Mouse (Mus musculus) layer of hippocampus, postnatal 10 days (tissue): ENCODE measurements around the gene Atp8b4. TPM values are rescaled to one million over a fixed set of nuclear protein-coding genes. Genes with fewer than 3 reads are reported as not detected.
"Not testable (repeated sequence)": the region's sequence is repeated elsewhere in the genome, so short reads cannot be mapped to it uniquely, and the experiment has no call there.

Experiments used
- DNase-seq, 2 experiments: peaks; one replicate each; pipeline ENCODE4 v3.0.0; 2021; ENCODE audit warnings: low spot score in 2 of 2
- long read RNA-seq: library from polyadenylated mRNA; stranded (forward); transcript quantifications from one replicate; pipeline ENCODE4 v2.0.0, GENCODE M21; 2023
- total RNA-seq, 2 experiments: library from RNA; stranded (reverse); gene quantifications; 2 replicates each; pipeline ENCODE4 v1.2.3; 2021

Gene Atp8b4
- under 1 TPM in 1 of 2 experiments, not detected in 1; 0.21 TPM for total RNA-seq
- long read RNA-seq = 0 reads

DNA sequence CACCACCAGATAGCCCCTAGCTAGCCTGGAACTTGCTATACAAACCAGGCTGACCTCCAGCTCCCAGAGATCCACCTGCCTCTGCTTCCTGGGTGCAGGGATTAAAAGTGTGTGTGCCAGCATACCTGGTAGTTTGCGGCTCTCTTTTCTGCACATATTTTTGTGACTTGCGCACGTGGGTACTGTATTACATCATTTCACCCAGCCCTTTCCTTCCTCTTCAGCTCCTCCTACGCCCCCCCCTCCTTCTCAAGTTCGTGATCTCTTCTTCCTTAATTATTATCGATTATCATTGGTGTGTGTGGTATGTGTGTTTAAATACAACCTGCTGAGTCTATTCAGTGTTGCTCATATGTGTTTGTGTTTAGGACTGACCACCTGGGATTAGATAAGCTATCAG is at the start of gene Atp8b4:
TSS of gene Atp8b4 (minus strand) at position 154 of the 400 bp plus-strand sequence.
- DNase-seq = no peak

DNA sequence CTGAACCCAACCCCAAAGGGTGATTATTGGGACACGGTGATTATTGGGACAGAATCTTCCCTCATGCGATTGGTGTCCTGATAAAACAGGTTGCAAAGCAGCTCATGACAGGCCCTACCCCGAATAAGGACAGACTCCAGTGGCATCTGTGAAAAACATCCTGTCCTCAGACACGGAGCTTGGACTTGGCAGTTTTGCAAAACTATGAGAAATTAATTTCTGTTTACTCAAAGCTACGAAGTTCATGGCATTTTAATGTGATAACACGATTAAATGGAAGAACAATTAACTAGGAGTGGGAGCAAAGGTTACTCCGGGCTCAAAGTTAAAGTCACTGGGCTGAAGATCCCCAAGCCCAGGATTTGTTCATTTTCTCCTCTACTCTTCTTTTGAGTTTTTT is 49.2 kb upstream of the Atp8b4 start:
- DNase-seq = no peak

DNA sequence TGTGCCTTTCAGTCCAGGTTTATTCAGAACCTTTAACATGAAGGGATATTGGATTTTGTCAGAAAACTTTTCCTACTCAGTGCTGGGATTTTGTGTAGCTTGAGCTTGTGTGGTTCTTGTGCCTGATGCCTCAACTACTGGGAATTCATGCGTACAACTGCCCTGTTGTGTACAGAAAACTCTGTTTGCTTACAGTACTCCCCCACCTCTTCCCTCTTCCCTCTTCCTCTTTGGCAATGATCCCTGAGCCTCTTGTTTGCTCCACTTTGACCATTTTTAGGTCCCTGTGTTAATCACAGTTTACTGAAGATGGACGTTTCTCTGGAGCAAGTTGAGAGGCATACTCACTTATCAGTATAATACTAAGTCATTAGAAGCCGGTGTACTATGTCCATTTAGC is 45.9 kb upstream of the Atp8b4 start:
- no peak for DNase-seq

DNA sequence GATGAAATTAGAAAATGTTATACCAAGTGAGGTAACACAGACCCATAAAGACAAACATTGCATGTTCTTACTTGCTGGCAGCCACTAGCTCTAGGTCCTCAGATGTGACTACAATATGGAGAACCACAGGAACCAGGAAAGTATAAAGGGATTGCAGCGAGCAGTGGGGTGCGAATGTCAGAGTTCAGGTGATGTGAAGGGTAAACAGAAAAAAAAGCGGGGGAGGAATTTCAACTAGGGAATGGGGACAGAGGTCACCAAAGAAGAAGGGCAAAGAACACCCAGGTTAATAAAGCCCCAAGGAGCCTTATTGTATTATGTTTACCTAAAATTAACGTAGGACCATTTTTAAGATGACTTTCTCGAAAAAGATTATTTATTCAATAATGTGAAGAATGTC is 44.8 kb upstream of the Atp8b4 start:
- DNase-seq = no peak

DNA sequence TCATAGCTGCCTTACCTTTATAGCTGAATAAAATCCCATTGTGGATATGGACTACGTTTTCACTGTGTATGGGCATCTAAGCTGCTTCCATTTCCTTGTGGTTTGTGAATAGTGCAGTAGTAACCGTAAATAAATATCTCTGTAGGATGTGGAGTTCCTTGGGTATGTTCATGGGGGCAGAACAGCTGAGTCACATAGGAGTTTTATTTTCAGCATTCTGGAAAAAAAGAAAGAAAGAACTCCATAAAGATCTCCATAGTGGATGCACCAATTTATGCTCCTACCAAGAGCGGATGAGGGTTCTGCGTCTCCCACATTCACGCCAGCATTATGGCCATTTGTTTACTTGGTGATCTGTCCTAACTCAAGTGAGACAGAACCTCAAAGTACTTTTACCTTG is 41.7 kb upstream of the Atp8b4 start:
- DNase-seq = no peak

DNA sequence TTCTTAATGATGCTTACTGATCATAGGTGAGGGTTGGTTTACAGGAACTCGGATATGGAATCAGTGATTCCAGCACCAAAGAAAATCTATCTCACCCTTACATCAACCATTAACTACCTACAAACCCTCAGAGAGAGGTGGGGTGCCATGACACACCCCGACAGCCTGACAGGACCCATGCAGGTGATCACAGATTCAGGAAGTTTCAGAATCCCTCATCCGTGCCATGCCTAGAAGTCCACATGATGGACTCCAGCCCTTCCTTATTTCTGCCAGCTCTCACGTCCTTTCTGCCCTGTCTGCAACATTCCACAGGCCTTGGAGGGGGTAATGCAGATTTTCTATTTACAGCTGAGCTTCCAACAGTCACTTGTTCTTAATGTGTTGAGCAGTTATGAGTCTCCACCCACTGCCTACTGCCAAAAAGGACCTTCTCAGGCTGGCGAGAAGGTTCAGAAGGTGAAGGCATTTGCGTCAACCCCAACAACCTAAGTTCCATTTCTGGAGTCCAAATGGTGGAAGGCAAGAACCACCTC is 40.0 kb upstream of the Atp8b4 start:
- DNase-seq = no peak

DNA sequence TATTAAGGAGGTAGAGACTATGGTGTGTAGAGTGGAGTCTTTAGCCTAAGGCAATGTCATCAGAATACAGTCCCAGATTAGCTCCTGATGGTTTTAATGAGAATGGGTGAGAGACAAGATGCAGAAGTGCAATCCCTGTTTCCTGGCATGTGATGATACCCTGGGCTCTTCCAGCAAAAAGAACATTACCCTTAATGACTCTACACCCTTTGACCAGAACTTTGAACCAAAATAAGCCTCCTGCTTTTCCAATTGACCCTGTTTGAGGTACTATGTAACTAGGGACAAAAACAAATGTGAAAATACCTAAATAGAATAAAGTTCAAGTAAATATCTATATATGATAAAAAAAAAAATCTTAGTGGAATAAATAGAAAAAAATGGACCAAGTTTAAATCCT is 37.2 kb upstream of the Atp8b4 start:
- no peak for DNase-seq

DNA sequence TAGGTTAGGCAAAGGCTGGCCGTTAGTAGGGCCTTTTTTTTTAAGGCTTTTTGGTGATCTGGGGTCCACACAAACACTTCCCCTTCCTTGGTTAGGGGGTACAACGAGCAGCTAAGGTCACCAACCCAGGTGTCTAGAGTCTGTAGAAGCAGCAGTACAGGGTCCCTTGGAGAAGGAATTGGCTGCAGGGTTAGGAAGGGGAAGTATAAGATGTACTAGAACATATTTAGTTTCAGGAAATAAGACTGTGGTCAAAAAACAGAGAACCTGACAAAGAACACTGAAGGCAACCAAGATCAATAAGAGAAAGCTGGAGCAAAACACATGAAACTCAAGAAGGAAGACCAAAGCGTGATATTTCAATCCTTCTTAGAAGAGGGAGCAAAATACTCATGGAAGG is 30.1 kb upstream of the Atp8b4 start:
- DNase-seq = no peak

DNA sequence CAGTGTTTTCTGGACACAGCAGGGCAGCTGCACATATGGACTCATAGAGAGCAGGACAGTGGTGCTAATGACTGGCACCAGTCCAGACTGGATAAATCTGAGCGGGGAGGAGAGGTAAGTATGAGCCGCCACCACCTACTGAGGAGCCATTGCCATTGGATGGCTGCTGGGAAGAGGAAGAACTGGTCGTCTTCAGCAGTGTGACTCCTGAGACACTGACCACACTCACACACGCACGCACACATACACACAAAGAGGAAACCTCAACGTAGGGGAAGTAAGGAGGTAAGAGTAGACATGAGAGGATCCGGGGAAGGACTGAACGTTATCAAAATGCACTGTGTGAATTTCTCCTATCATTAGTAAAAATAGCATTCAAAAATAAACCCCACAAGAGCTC is 27.0 kb upstream of the Atp8b4 start:
- no peak for DNase-seq

DNA sequence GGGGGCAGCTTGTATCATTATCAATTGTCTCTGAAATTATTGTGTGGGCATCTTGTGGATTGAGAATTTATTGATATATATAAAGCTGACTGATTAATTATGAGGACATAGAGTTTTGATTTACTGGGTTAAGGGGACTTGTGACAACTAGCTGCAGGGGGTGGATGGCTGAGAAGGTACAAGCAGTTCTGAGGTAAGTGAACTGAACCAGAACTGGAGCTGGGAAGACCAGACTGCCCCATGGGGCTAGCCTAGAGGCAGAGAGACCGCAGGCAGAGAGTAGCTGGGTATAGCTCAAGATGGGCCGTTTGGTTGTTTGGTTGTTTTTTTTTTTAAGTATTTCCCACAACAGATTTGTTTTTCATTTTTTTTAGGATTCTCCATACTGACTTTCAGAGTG is 23.8 kb upstream of the Atp8b4 start:
- DNase-seq = no peak

DNA sequence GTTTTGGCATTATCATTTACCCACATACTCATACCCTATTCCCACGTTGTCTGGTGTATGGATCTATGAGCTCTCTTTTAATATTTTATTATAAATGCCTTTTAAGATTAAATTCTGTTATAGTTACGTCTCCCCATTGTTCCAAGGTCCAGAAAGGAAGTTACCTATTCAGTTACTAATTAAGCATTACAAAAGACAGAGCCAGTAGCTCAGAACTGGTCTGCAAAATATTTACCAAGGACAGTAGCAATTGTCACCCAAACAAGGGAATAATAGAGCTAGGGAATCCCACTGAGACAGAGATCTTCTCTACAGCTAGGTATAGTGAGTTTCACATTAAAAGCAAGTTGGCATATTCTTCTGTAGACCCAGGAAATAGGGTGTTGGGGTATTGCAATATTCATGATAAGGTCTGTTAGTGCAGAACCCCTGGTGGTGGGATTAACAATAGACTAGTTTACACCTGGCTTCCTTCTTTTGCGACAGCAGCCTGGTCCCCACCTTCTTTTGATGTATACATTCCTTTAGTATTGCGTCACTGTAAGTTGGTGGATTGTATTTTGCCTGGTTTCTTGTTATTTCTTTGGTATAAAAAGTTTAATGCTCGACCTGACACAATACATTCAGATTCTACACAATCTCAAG is 22.7 kb upstream of the Atp8b4 start:
- not testable (repeated sequence) for DNase-seq

DNA sequence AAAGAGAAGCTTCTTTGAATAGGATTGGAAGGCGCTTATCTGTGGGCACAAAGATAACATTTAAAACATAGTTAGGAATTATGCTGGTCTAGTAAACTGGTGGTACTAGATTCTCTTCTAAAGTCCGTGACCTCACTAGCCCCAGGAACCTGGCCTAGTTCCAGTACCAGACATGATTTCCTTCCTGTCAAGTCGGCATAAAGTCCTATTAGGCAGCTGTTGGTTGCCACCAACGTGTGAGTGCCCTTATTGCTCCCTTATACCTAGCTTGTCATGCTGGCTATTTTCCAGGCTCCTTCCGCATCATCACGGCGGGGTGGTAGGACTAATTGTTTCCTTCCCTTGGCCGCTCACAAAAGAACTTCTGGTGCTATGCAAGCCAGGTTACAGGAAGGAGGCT is 21.6 kb upstream of the Atp8b4 start:
- no peak for DNase-seq

DNA sequence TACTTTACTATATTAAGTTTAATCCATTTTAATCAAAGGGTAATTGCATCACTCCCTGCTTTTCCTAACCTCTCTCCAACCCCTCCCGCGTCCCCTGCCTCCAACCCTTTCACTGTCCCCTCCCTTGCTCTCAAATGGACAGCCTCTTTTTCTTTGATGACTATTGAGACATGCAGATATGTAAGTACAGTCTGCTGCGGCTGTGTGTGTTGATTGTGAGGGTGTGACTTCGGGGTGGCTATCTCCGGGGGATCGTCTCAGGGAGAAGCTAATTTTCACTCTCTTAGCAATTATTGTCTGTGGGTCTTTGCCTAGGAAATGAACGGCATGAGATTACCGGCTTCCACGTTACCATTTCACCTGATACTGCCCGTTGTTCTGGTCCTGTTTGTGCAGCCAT is 21.0 kb upstream of the Atp8b4 start:
- DNase-seq = no peak

DNA sequence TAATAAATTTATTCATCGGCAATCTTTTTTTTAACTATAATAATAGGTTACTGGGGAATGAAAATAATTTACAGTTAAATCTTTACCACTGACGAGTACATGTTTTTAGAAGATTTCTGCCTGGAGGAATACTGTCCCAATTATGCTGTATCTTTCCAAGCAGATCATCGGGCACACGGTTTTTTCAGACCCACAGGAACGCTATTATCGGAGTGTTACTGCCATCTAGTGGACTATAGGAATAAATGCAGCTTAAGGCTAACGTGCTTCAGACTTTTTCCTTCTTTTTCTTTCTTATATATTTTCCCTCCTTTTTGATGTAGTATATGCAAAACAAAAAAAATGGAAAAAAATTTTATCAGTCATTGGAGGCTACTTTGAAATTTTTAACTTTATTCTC is 20.4 kb upstream of the Atp8b4 start:
- DNase-seq = no peak

DNA sequence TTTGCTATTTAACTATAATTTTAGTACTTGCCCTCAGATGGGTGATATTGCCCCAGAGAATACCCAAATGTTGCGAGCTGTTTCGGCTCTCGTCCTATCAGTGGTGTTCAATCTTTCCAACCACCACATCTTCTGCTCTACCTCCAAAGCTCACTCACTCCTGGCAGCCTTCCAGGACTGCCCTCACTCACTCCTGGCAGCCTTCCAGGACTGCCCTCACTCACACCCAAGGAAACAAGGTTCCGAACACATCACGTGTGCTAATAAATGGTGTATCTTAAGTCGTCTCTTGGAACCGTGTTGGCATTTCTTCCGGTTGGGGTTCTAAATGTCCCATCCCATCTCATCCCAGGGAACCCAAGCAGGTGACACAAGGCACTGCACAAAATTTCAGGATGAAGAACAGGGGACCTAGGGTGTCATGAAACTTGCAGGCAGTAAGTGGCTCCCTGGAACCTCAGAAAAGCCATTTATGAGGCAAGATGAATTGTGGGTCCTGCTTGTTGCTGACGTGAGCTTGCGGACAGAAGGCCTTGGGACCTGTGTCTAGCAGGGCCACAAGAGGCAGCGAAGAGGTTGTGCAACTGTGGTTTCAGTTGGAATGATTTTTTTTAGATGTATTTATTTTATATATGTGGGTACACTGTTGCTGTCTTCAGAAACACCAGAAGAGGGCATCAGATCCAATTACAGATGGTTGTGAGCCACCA is 19.6 kb upstream of the Atp8b4 start:
- peak; percentile 19 to 24 for DNase-seq

DNA sequence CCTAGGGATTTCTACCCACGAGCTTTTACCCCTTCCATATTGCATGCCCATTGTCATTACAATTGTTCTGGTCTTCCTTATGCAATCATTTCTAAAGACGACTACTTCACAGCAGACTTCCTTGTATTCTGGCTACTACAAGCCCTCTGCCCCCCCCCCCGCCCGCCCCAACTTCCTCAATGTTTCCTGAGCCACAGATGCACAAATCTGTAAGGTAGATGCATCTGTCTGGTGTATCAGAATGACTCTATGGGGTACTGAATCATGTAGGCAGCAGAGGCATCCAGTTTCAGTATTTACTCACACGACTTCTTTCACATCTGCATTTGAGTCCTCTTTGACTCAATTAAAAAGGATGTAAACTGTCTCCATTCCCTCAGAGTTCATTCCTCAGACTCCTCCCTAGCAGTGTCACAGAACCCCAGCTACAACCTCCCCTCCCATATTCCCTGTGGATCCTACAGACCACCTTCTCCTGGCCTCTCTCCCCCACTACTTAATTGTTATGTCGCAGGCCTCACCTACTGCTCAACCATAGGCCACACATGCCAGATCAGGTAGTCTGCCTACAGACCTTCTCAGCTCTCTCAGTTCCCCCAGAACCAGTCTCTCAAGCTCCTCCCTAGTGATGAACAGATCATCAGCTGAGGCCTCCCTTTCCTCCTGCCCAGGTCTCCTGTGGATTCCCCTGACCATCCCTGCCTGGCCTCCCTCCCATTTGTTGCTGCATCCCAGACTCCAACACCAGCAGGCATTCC is 14.8 kb upstream of the Atp8b4 start:
- no peak for DNase-seq

DNA sequence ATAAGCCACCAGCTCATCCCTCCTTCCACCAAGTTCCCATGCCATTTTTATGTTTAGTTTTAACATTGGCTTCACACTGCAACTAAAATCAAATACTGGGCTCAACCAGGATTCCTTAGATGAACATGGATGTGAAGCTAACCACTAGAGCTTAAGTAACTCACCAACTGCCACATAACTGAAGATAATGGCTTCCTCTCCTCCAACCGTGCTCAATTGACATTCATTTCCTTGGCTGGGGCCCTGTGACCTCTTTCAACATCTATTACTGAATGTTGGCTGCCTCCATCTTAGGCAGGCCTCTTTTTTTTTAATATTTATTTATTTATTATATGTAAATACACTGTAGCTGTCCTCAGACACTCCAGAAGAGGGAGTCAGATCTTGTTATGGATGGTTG is 7.8 kb upstream of the Atp8b4 start:
- DNase-seq = no peak

DNA sequence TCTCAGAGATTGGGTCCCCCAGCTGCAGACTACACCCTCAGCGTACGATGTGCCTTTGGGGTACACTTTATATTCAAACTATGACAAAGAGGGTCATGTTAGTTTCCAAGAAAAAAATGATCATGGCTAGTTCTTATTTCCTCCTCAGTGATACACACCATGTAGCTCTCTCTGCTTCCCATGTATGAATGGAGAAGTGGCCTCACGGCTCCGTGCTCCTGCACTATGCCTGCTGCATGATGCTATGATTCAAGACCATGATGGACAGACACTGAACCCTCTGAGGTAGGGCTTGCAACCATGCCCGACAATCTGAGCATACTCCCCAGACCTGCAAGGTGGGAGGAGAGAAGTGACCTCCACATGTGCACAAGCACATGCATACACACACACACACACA is 7.0 kb upstream of the Atp8b4 start:
- no peak for DNase-seq

DNA sequence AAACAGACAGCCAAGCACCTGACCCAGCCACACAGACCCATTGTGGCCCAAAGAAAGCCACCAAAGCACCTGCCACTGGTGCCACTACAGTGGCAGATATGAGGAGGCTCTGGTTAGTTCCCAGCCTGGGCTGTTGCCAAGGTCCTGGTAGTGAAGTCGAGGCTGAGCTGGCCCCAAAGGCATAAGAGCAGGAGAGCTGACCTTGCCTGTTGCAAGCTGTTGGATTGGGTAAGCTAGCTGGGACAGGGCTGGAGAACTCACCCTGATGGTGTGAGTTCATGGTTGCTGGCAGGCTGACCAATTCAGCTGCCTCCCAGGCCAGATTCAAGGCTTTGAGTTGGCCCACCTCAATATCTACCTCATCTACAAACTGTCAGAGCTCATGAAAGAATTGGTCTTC is 4.7 kb upstream of the Atp8b4 start:
- no peak for DNase-seq

DNA sequence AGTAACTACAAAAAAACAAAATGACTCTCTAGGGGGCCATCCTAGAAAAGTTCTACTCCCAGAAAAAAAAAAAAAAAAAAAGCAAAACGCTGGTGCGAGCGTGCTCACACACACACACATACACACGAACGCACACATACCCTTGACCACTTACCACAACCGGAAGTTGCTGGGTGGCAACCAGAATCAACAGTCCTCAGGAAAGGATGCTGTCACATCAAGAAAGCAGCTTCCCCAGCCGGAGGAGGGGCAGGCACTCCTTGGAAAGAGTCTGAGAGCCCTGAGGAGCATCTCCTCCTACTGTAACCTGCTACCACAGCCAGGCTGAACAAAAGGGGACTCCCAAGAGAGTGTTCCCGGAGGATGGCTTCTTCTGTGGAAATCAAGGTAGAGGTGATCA is 744 bp downstream of the Atp8b4 start:
- no peak for DNase-seq

DNA sequence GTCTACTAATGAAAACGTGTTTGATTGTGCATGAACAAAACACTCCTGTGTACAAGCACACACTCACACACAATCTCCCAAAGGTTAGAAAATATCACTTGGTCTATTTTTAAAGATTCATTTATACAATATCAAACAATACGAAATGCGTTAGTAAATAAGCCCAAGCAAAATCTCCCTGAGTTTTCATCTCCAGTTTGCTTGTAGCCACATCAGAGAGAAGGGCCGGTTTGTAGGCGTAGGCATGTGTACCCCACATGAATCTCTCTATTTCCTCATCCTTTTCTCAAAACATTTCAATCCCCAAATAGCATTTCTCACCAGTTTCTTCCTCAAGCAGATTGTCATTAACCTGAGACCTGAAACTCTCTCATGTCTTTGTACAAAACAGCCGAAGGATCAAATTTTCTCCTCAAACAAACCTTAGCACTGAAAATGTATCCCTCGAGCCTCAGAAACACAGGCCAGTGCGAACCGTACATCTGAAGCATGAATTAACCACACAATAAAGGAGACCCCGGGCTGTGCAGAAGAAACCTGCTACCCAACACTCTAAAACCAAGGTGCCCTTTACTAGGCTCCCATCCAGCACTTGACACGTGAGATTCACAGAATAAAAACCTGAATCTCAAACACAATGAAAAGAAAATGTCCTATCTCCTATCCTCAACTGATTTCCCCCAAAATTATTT is 1.6 kb downstream of the Atp8b4 start:
- no peak for DNase-seq

DNA sequence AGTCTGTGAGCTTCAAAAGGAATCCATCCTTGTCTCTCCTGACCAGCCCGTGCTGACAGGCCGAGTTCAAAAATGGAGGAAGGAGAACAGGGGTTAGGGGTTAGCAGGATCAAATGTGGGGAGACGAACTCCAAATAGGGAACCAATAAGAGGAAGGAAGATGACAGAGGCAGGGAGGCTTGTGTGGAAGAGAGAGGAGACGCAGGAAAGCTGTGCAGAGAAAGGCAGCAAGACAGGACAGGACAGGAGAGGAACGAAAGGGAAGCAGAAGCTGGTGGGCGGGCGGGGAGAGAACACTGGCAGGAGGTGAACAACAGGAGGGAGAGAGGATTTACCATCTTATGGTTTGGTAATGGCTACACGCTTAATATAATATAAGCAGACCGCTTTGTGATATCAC is 3.6 kb downstream of the Atp8b4 start:
- DNase-seq = no peak
